Mouse (Mus musculus) natural killer cell, adult 2 months (primary cell): ENCODE data around the gene Gm597.

ENCODE experiments used
- DNase-seq, 2 experiments: peaks; one replicate each; pipeline ENCODE4 v3.0.0; 2022; ENCODE audit warnings: low spot score in 2 of 2

Gene Gm597

GRCm38 (mm10) chr1:28780152-28780551 is at the start of gene Gm597:
Gene Gm597, minus strand, starts transcription at chr1:28780252.
- no peak for DNase-seq

DNA sequence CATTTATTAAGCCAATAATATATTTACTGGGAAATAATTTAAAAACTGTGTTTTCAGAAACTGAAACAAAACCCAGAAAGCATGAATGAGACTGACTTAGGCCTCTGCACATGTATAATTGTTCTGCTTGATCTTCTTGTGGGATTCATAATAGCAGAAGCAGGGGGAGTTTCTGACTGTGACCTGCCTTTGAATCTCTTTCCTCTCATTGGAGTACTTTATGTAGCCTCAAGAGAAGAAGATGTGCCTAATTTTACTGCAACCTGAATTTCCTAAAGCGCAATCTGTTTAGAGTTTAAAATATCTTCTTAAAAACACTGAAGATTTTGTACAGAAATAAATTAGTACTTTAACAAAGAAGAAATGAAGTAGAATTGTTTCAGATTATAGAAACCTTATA is 27.6 kb upstream of the Gm597 start:
- DNase-seq: no peak

DNA sequence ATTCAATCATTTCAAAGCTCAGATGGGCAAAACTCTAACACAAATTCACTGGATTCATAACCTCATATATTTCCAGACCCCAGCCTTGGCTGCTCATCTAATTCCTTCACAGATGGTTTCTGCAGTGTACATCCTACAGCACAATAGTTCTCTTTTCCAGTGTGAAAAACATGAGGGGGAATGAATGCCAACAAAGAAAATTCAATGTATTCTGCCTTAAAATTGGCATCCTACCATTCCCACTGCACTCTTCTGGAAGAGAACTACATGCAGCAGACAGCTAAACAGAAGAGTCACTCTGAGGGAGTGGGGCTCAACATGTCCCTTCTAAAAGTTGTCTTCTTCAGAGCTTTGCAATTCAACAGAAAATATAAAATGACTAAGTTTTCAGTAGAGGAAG is 26.6 kb upstream of the Gm597 start:
- DNase-seq: no peak

GRCm38 (mm10) chr1:28800881-28801280 is 20.8 kb upstream of the Gm597 start:
- DNase-seq: no peak
